Comparison of ENCODE assay signal across 8 mouse cellular contexts in genomic region chr6:126497878-126498277, GRCm38 (mm10). TPM values are rescaled to one million over a fixed set of nuclear protein-coding genes. Genes with fewer than 3 reads are reported as not detected.
DNase-seq lines count a peak whose midpoint lies in the region; ATAC-seq and TF ChIP-seq lines count a peak whose summit lies in the region.

No protein-coding gene starts in this region.

- DNase-seq in kidney, postnatal 0 days (ENCODE audit: low spot score): peak; percentile 81
- peak; percentile 73 for DNase-seq in ZHBTc4 (ENCODE audit: low read depth, low spot score)
- peak; percentile 78 for DNase-seq in embryo, embryonic 10.5 days (ENCODE audit: low spot score)
- peak; percentile 31 for DNase-seq in retina, postnatal 7 days (ENCODE audit: low read depth, low spot score)
- no peak for DNase-seq in thymus, postnatal 36 days

- no peaks in the 10 kb centered on the region for H3K27me3 ChIP-seq in kidney, postnatal 0 days (ENCODE audit: insufficient read depth, low read length)
- H3K27me3 ChIP-seq in kidney, embryonic 16.5 days (ENCODE audit: insufficient read depth, low read length): peaks cover 6% of the 10 kb centered on the region; the same call in 1 of the 2 replicates
- no peaks in the 10 kb centered on the region for H3K27me3 ChIP-seq in hindbrain, embryonic 15.5 days
- no peaks in the 10 kb centered on the region for H3K27me3 ChIP-seq in limb, embryonic 13.5 days

- peak; percentile 90 for TF ChIP-seq CTCF in kidney, postnatal 0 days (IDR thresholded peaks at IDR 0.05; ENCODE audit: low read depth)

- no peak overlapping the region for H3K9ac ChIP-seq in kidney, postnatal 0 days (ENCODE audit: low read depth, low read length)
- H3K9ac ChIP-seq in kidney, embryonic 16.5 days (replicated peaks; ENCODE audit: low read length): no peak overlapping the region
- no peak overlapping the region for H3K9ac ChIP-seq in hindbrain, embryonic 15.5 days
- no peak overlapping the region for H3K9ac ChIP-seq in limb, embryonic 13.5 days

- no peak overlapping the region for H3K27ac ChIP-seq in kidney, postnatal 0 days
- H3K27ac ChIP-seq in kidney, embryonic 16.5 days (ENCODE audit: low read length): no peak overlapping the region
- H3K27ac ChIP-seq in hindbrain, embryonic 15.5 days (replicated peaks): no peak overlapping the region
- no peak overlapping the region for H3K27ac ChIP-seq in limb, embryonic 13.5 days

- no peaks in the 10 kb centered on the region for H3K36me3 ChIP-seq in kidney, postnatal 0 days (ENCODE audit: insufficient read depth, low read length)
- H3K36me3 ChIP-seq in kidney, embryonic 16.5 days (ENCODE audit: insufficient read depth, low read length): no peaks in the 10 kb centered on the region
- H3K36me3 ChIP-seq in hindbrain, embryonic 15.5 days: no peaks in the 10 kb centered on the region
- H3K36me3 ChIP-seq in limb, embryonic 13.5 days: no peaks in the 10 kb centered on the region

- H3K4me1 ChIP-seq in kidney, postnatal 0 days (replicated peaks; ENCODE audit: insufficient read depth, low read length): no peaks in the 10 kb centered on the region
- no peaks in the 10 kb centered on the region for H3K4me1 ChIP-seq in kidney, embryonic 16.5 days (ENCODE audit: insufficient read depth, low read length)
- H3K4me1 ChIP-seq in hindbrain, embryonic 15.5 days (replicated peaks): peaks cover 12% of the 10 kb centered on the region
- H3K4me1 ChIP-seq in limb, embryonic 13.5 days: no peaks in the 10 kb centered on the region; the same call in 1 of the 2 replicates

- no peaks in the 10 kb centered on the region for H3K9me3 ChIP-seq in kidney, postnatal 0 days (replicated peaks; ENCODE audit: low read length)
- no peaks in the 10 kb centered on the region for H3K9me3 ChIP-seq in kidney, embryonic 16.5 days (ENCODE audit: low read length)
- no peaks in the 10 kb centered on the region for H3K9me3 ChIP-seq in hindbrain, embryonic 15.5 days
- H3K9me3 ChIP-seq in limb, embryonic 13.5 days: no peaks in the 10 kb centered on the region

- H3K4me2 ChIP-seq in kidney, postnatal 0 days (ENCODE audit: low read length): no peak overlapping the region
- no peak overlapping the region for H3K4me2 ChIP-seq in kidney, embryonic 16.5 days (replicated peaks; ENCODE audit: low read depth, low read length)
- H3K4me2 ChIP-seq in hindbrain, embryonic 15.5 days: no peak overlapping the region
- no peak overlapping the region for H3K4me2 ChIP-seq in limb, embryonic 13.5 days (replicated peaks)

- H3K4me3 ChIP-seq in kidney, postnatal 0 days (replicated peaks; ENCODE audit: low read depth, low read length): no peak overlapping the region
- H3K4me3 ChIP-seq in kidney, embryonic 16.5 days (ENCODE audit: low read length): no peak overlapping the region
- H3K4me3 ChIP-seq in hindbrain, embryonic 15.5 days: no peak overlapping the region
- H3K4me3 ChIP-seq in limb, embryonic 13.5 days: no peak overlapping the region

- ATAC-seq in kidney, postnatal 0 days (replicated peaks; ENCODE audit: low FRiP score, low read depth): no peak; the same call in 1 of the 2 replicates
- no peak for ATAC-seq in kidney, embryonic 16.5 days (ENCODE audit: low FRiP score, low TSS enrichment)
- ATAC-seq in hindbrain, embryonic 15.5 days (ENCODE audit: low FRiP score, low read depth): peak; percentile 67
- ATAC-seq in limb, embryonic 13.5 days (ENCODE audit: low FRiP score, low read depth): peak; percentile 36; the same call in 1 of the 2 replicates

- WGBS in kidney, postnatal 0 days: 64% methylated on average over 5 of the region's 5 CpGs
- 65% methylated on average over 5 of the region's 5 CpGs for WGBS in kidney, embryonic 16.5 days
- WGBS in hindbrain, embryonic 15.5 days: 56% methylated on average over 5 of the region's 5 CpGs
- WGBS in limb, embryonic 13.5 days: 61% methylated on average over 5 of the region's 5 CpGs

RNA-seq across cellular contexts. Expression of gene Kcna5, which starts 37.3 kb away (rescaled TPM):
- 3.0 and 3.5 TPM in 2 replicates for polyA plus RNA-seq in kidney, postnatal 0 days (2015; fragmentation: Nextera tagmentation; extraction: Ambion mirVana)
- polyA plus RNA-seq in kidney, embryonic 16.5 days (2015; fragmentation: Nextera tagmentation; extraction: Ambion mirVana): 4.8 and 5.0 TPM in 2 replicates
- 2.9 and 3.2 TPM in 2 replicates for polyA plus RNA-seq in hindbrain, embryonic 15.5 days (2015; fragmentation: Nextera tagmentation; extraction: Ambion mirVana)
- polyA plus RNA-seq in limb, embryonic 13.5 days (2015; fragmentation: Nextera tagmentation; extraction: Ambion mirVana): 3.9 and 4.4 TPM in 2 replicates

Comparison
In these comparisons a context has a peak if more than half of its experiments do, and no peak if none do; other contexts are left out.
1. ATAC-seq: peak in hindbrain, embryonic 15.5 days (single experiment) and limb, embryonic 13.5 days (single experiment); none in kidney, postnatal 0 days (single experiment) and kidney, embryonic 16.5 days (single experiment).
2. DNase-seq: peak in kidney, postnatal 0 days (single experiment), ZHBTc4 (single experiment), embryo, embryonic 10.5 days (single experiment) and retina, postnatal 7 days (single experiment); none in thymus, postnatal 36 days (0 of 2).